Mouse (Mus musculus) embryonic facial prominence, embryonic 10.5 days (tissue): ENCODE measurements around the gene Myo5a. TPM values are rescaled to one million over a fixed set of nuclear protein-coding genes. Genes with fewer than 3 reads are reported as not detected.

ENCODE experiments used
- DNase-seq: peaks from one replicate; pipeline ENCODE4 v3.0.0-alpha.2; 2017; ENCODE audit warnings: low spot score
- H3K27ac ChIP-seq: fragments of 300-500 bp; sonication (generic); replicated peaks from 2 replicates; pipeline ENCODE4 v1.5.1; 2016; ENCODE audit warnings: mild to moderate bottlenecking
- H3K27me3 ChIP-seq: fragments of 300-500 bp; sonication (generic); replicated peaks from 2 replicates; pipeline ENCODE4 v1.6.1; 2016; ENCODE audit warnings: low read depth, mild to moderate bottlenecking; ENCODE audit not compliant: poor library complexity, severe bottlenecking
- H3K36me3 ChIP-seq: fragments of 300-500 bp; sonication (generic); replicated peaks from 2 replicates; pipeline ENCODE4 v1.6.1; 2016; ENCODE audit warnings: mild to moderate bottlenecking, moderate library complexity
- H3K4me1 ChIP-seq: fragments of 300-500 bp; sonication (generic); 2 replicates; pipeline ENCODE4 v1.6.1; 2016
- H3K4me3 ChIP-seq: fragments of 300-500 bp; sonication (generic); 2 replicates; pipeline ENCODE4 v1.5.1; 2016; ENCODE audit warnings: mild to moderate bottlenecking, moderate library complexity
- H3K9me3 ChIP-seq: fragments of 300-500 bp; sonication (generic); 2 replicates; pipeline ENCODE4 v1.6.1; 2016; ENCODE audit warnings: mild to moderate bottlenecking
- WGBS: fragments of 180-500 bp; shearing (Covaris S2); methylation state at CpG from one replicate; pipeline ENCODE4 v1.1.7; 2016; 5-methylcytosine and 5-hydroxymethylcytosine counted together
- polyA plus RNA-seq: library from polyadenylated mRNA; unstranded; fragments of >200 nt; fragmentation: Nextera tagmentation; extraction: Ambion mirVana; gene quantifications from 2 replicates; pipeline ENCODE4 v1.2.1, GENCODE M21; 2016

Myo5a gene
- polyA plus RNA-seq, 1 experiment from 2014 or later: 21.2 TPM

DNA sequence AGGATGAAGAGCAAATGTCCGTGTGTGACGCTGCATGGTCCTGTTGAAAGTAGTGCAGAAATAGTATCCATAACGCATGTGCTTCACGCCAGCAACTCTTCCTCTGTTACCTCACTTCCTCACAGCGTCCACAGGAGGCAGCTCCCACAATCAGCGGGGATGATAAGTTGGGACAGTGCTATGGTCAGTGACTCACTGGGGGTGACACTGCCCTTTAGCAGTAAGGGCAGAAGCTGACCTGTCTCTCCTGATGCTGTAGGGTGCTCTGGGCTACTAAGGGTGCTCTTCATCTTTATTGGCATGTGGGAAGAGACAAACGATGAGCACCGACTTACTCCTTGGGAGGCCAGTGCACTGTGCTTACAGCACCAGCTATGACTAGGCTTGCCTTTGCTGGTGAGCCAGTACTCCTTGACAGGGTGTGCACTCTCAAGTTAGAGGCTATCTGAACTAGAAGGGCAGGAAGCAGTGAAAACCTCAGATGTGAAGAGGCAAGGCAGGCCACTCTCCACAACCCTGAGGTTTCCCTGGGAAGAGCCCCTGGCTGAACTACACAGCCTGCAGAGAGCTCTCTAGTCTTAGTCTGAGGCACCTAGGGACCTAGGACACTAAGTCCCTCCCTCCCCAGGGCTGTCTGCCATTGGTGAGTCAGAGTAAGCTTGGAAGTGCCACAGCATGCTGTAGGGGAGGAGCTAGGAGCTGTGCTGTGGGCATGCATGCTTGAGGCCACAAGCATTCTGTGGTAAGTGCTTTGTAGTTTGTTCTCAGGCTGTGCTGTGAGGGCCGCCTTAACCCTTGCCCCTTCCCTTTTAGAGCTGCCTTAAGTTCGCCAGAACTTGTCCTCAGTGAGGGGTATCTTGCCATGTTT lies 150.8 kb downstream of the Myo5a start:
- no peak for DNase-seq

DNA sequence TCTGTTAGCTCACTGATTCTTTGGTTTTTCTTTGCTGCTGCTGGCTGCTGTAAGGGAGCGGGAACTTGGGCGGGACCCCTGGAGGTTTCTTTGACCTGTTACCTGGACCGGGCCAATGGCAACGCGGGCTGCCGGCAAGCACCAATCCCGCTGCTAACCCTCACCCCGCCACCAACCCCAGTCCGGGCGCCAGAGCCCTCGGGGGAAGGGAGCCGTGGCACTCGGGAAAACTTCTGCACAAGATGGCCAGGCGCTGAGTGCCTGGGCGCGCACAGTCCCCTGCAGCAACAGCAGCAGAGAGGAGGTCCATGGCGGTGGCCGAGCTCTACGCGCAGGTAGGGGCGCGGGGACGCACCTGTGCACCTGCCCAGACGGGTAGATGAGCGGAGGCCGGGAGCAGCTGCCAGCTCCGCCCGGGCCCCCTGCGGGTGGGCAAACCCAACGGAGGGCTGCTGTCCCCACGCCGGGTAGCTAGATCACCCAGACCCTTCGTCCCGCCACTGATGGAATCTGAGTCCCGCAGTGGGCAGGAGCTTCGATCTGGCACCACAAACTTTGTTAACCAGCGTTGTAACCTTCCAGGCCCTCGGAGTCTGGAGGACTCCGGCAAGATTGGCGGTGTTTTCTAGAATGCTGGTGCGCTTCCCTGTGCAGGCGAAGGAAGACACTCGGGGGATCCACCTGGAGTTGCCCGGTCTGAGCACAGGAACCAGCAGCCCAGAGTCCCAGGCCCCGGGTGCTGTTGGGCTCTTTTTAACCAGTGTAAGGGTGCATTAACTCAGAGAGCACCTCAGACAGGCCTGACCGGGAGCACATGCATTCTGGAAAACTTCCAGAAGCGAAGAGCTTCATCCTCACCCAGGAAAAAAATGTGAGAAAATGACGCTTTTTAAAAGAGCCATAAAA lies 161.3 kb downstream of the Myo5a start, which contains the start of gene Myo5c:
TSS of gene Myo5c (plus strand) at position 180 of the 906 bp plus-strand sequence.
- no peaks in the 10 kb centered on the region for H3K36me3 ChIP-seq
- H3K4me3 ChIP-seq: peak within 1 kb of the TSS; percentile 58
- H3K4me1 ChIP-seq: peaks cover 32% of the 10 kb centered on the region
- H3K9me3 ChIP-seq: no peaks in the 10 kb centered on the region
- H3K27ac ChIP-seq: peak within 1 kb of the TSS; percentile 40; the same call in 1 of the 2 replicates
- peaks cover 58% of the 10 kb centered on the region for H3K27me3 ChIP-seq
- DNase-seq: peak; percentile 75
- 2% methylated on average over 48 of the region's 48 CpGs for WGBS

More for the DNA sequence above, 150.8 kb downstream of the Myo5a start:
- peaks cover 6% of the 10 kb centered on the region; the same call in 1 of the 2 replicates for H3K4me1 ChIP-seq
- no peak overlapping the region for H3K4me3 ChIP-seq
- 68% methylated on average over 10 of the region's 10 CpGs for WGBS
- H3K27ac ChIP-seq: no peak overlapping the region; the same call in 1 of the 2 replicates
- H3K27me3 ChIP-seq: no peaks in the 10 kb centered on the region
- H3K36me3 ChIP-seq: peaks cover 29% of the 10 kb centered on the region
- H3K9me3 ChIP-seq: no peaks in the 10 kb centered on the region

DNA sequence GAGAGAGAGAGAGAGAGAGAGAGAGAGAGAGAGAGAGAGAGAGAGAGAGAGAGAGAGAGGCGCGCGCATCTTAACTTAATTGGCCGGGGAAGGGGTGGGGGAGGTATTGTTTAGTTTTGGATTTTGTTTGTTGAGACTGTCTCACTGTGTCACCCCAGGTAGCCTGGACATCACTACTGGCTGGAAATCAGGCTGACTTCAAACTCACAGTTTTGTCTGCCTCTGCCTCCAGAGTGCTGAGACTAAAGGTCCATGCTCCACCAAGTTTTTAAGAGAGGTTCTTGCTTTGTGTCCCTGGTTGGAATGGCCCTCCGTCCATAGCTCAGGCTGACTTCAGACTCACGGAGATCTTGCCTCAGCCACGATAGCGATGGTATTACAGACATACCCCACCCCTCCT lies 162.0 kb downstream of the Myo5a start:
- peaks cover 58% of the 10 kb centered on the region for H3K27me3 ChIP-seq
- 14% methylated on average over 8 of the region's 8 CpGs for WGBS

DNA sequence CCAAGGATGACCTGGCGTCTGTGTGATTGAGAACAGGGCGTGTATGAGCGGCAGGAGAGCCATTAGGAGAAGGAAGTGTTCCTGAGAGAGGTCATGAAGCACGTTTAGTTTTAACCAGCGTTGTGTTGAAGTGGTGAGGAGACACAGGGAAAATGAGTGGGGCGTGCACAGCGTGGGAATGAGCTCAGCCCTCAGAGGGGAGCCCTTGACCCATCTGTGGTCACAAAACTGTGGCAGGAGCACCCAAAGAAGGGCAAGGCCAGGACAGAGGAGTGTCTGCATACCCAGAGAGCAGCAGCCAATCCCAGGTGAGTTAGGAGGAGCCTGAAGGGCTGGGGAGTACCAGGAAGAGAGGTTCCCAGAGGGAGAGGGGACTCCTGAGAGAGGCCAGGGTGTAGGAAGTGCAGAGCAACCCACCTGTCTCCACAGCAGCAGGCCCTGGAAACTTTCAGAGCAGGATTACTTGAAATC lies 163.5 kb downstream of the Myo5a start:
- H3K27ac ChIP-seq: no peak overlapping the region
- H3K4me3 ChIP-seq: no peak overlapping the region
- WGBS: 21% methylated on average over 7 of the region's 7 CpGs
- H3K27me3 ChIP-seq: peaks cover 58% of the 10 kb centered on the region
- DNase-seq: no peak
- H3K36me3 ChIP-seq: no peaks in the 10 kb centered on the region
- peaks cover 33% of the 10 kb centered on the region for H3K4me1 ChIP-seq
- H3K9me3 ChIP-seq: no peaks in the 10 kb centered on the region

More for the DNA sequence above, 162.0 kb downstream of the Myo5a start:
- Histone ChIP-seq H3K4me3 (peak overlapping the region; percentile 58; the same call in 1 of the 2 replicates), H3K36me3 (no peaks in the 10 kb centered on the region), H3K27ac (no peak overlapping the region), H3K9me3 (no peaks in the 10 kb centered on the region), H3K4me1 (peaks cover 33% of the 10 kb centered on the region)
- no peak for DNase-seq

DNA sequence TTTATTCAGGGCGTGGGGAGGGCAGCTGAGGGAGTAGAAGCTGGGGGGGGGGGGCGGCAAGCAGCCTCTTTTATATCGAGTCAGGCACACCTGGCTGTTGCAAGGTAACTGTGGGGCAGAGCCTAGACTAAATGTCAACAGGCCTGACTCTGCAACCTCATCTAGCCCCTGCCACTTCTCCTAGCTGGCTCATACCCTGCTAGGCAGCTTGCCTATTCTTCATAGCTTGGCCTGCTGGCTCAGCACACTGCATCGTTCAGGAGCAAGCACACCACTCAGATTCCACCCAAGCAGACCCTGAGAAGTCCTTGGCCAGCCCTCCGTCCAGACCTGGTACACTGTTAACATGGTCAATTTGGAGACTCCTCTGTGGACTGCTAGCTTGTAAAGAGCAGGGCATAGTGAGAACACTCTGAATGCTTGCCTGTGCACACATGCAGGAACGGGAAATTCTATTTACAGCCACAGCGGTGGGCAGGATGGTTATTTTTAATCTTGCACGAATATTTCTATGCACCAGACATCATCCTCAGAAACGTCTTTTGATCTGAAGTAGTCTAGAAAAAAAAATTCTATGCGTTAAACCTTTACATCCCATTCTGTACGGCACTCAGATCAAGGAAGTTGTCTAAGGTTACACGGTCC lies 164.3 kb downstream of the Myo5a start:
- WGBS: 73% methylated on average over 12 of the region's 12 CpGs
- DNase-seq: no peak
- H3K4me3 ChIP-seq: no peak overlapping the region
- no peaks in the 10 kb centered on the region for H3K36me3 ChIP-seq
- peaks cover 51% of the 10 kb centered on the region for H3K27me3 ChIP-seq
- peaks cover 33% of the 10 kb centered on the region for H3K4me1 ChIP-seq
- H3K27ac ChIP-seq: no peak overlapping the region
- no peaks in the 10 kb centered on the region for H3K9me3 ChIP-seq

DNA sequence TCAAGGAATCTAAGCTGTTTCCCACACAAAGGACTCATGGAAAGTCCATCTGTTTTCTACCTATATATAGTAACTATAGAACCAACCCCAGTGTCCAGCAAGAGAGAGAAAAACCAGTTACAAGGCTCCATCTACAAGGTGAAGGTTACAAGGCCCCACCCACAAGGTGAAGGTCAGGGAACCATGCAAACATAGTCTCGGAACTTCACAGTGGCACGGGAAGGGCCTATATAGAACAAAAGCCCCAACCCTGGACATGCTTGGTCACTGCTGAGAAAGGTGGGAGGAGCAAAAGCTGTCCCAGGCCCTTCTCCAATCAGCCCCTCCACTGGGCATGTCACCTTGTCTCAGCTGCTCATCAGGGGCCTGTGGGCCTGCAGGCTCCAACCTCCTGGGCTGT lies 164.9 kb downstream of the Myo5a start:
- H3K4me1 ChIP-seq: peaks cover 33% of the 10 kb centered on the region
- no peak for DNase-seq
- no peak overlapping the region for H3K4me3 ChIP-seq
- no peaks in the 10 kb centered on the region for H3K36me3 ChIP-seq
- H3K9me3 ChIP-seq: no peaks in the 10 kb centered on the region
- 62% methylated on average over 2 of the region's 2 CpGs for WGBS
- H3K27me3 ChIP-seq: peaks cover 46% of the 10 kb centered on the region
- H3K27ac ChIP-seq: no peak overlapping the region

DNA sequence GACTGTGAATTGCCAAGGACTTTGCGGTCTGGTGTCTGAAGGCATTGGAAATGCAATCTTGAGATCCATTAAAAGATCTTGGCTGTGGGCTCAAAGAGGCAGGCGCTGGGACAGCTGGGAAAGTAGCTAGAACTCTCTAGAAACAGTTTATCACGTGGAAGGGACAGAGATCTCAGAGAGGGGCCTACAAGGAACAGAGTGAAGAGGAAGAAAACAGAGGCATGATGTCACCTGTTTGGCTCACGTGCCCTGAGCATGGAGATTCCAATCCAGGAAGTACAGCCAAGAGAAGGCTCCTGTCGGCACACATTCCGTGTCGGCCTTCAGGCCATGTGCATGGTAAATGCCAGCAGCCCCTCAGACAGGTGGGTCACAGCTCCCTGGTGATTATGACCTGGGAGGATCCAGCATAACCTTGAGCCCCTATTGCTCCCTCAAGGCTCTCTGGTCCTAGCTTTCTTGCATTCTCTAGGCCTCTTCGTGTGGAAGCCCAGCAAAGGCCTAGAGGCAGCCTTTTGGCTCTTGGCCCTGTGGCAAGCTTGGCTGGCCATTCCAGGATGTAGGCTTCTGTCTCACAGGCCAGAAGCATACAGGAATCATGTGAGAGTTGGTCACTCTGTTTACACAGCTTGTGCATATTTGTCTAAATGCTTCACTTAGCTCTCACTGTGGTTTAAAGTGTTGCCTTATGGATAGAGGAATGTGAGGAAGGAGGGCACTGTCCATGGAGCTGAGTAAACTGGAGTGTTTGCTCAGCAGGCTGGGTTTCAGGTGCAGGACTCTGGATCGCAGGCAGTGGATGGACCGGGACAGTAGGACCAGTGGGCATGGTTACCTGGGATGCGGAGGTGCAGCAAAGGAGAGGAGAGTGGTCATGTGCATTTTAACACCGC lies 165.8 kb downstream of the Myo5a start:
- no peaks in the 10 kb centered on the region for H3K9me3 ChIP-seq
- H3K27ac ChIP-seq: no peak overlapping the region; the same call in 1 of the 2 replicates
- no peak overlapping the region for H3K4me3 ChIP-seq
- peaks cover 36% of the 10 kb centered on the region for H3K27me3 ChIP-seq
- no peaks in the 10 kb centered on the region for H3K36me3 ChIP-seq
- WGBS: 82% methylated on average over 12 of the region's 12 CpGs
- H3K4me1 ChIP-seq: peaks cover 30% of the 10 kb centered on the region
- DNase-seq: no peak

DNA sequence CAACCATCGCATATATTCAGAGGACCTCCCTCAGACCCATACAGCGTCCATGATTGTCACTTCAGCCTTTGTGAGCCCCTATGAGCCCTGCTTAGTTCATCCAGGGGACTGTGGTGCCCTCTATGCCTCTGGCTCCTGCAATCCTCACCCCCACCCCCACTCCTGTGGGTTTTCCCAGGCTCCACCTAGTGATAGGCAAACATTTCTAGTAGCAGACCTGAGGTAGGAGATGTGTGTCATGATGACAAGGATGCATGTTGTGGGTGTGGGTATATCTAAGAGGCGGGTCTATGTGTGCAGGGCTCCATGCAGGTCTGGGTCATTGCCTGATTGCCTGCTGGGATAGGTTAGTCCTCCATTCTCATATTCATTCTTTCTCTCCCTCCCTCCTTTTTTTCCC lies 167.4 kb downstream of the Myo5a start:
- Histone ChIP-seq H3K9me3 (no peaks in the 10 kb centered on the region), H3K27ac (no peak overlapping the region)

DNA sequence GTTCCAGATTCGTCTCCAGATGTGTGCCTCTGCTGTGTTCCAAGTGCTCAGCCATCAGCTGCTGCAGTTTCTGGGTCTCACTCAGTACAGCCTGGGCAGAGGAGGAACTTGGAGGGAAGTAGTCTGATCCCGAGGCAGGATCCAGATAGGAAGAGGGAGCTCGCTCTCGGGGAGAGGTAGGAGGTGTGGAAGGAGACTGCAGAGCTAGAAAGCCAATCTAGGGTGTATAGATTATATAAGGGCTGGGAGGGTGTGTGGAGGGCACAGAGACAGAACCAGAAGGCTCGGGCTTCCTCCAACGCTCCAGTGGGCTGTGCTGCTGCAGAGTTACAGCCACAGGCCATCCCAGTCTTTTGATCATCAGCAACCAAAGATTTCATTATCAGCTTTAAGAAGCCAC lies 172.2 kb downstream of the Myo5a start:
- Histone ChIP-seq H3K27ac (no peak overlapping the region), H3K27me3 (no peaks in the 10 kb centered on the region), H3K9me3 (no peaks in the 10 kb centered on the region), H3K4me1 (peaks cover 7% of the 10 kb centered on the region), H3K4me3 (no peak overlapping the region), H3K36me3 (no peaks in the 10 kb centered on the region)
- DNase-seq: no peak
- WGBS: 75% methylated on average over 6 of the region's 6 CpGs

More for the DNA sequence above, 167.4 kb downstream of the Myo5a start:
- no peak for DNase-seq
- WGBS: 81% methylated on average over 3 of the region's 3 CpGs
- peaks cover 21% of the 10 kb centered on the region for H3K4me1 ChIP-seq
- no peak overlapping the region for H3K4me3 ChIP-seq
- H3K27me3 ChIP-seq: peaks cover 21% of the 10 kb centered on the region
- no peaks in the 10 kb centered on the region for H3K36me3 ChIP-seq

DNA sequence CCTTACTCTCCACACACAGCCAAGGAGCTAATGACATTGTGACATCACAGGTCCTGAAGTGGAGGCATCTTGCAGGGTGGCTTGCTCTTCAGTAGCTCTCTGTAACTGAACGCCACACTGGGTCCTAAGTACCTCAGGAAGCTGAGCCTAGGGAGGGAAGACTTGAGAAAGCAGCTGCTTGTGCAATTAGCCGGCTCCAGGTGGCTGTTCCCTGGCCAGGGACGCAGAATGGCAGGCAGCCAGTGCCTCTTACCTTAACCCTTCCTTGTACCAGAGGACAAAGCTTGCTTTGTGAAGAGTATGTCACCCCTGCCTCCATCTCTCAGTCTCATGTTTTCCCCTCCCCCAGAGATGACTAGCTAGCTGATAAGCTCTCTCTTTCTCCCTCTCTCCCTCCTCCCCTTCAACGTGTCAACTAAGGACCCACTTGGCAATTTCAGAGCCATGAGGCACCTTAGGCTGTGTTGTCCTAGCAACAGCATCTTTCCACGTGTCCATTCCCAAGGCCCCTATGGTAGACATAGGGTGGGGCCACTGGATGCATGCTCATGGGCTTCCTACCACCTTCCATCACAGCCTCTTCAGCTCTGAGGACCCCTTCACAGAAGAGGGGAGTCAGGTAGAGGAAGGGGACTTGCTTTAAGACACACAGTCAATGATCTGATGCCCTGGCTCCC lies 173.1 kb downstream of the Myo5a start:
- Histone ChIP-seq H3K4me3 (no peak overlapping the region), H3K9me3 (no peaks in the 10 kb centered on the region), H3K36me3 (no peaks in the 10 kb centered on the region), H3K4me1 (peaks cover 7% of the 10 kb centered on the region), H3K27me3 (no peaks in the 10 kb centered on the region), H3K27ac (no peak overlapping the region)
- 30% methylated on average over 5 of the region's 5 CpGs for WGBS
- DNase-seq: no peak

DNA sequence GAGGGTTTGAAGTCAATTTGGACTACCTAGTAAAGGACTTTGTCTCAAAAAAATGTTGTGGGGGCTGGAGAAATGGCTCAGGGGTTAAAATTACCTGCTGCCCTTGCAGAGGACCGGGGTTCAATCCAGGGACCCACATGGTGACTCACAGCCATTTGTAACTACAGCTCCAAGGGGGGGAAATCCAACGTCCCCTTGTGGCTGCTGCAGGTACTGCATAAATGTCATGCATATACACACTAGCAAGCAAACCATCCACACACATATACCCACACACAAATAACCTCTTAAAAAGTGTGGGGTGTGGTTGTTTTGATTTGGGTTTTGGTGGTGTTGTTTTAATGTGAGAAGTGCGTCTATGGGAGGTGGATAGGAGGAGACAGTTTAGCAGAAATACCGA lies 173.7 kb downstream of the Myo5a start:
- Histone ChIP-seq H3K36me3 (no peaks in the 10 kb centered on the region), H3K27ac (no peak overlapping the region), H3K4me3 (no peak overlapping the region), H3K4me1 (peaks cover 7% of the 10 kb centered on the region), H3K27me3 (no peaks in the 10 kb centered on the region), H3K9me3 (no peaks in the 10 kb centered on the region)
- WGBS: 79% methylated on average over 4 of the region's 4 CpGs
- no peak for DNase-seq
